In genomic region chr2:91795091-91795490, GRCm38 (mm10) we compare ENCODE assay signal across 17 mouse cellular contexts.
"Had no signal": no experiment of that assay in that cellular context is flagged by ENCODE, and none has a peak within 500 bp of the region (broad histone marks: within the 10 kb centered on the region; RNA-seq: fewer than 3 reads in every experiment).

No protein-coding gene starts in this region.

- H3K4me2 ChIP-seq: liver, embryonic 12.5 days; lung, embryonic 14.5 days; midbrain, embryonic 12.5 days; neural tube, embryonic 13.5 days; neural tube, embryonic 15.5 days had no signal

- H3K4me1 ChIP-seq: liver, embryonic 12.5 days; midbrain, embryonic 10.5 days; midbrain, embryonic 12.5 days had no signal

- H3K4me3 ChIP-seq: liver, embryonic 12.5 days; midbrain, embryonic 10.5 days; midbrain, embryonic 12.5 days; myocyte; neural tube, embryonic 13.5 days; neural tube, embryonic 15.5 days had no signal

- DNase-seq: retina, postnatal 1 day; right cerebral cortex, adult 18-20 months; right cerebral cortex, postnatal 25 days; right cerebral cortex, postnatal 4 days; spleen, adult 18-20 months; thymus, adult 18-20 months; thymus, postnatal 14 days; thymus, postnatal 36 days had no signal

- H3K36me3 ChIP-seq: liver, embryonic 12.5 days; midbrain, embryonic 10.5 days; midbrain, embryonic 12.5 days; neural tube, embryonic 13.5 days; neural tube, embryonic 15.5 days had no signal

- H3K27ac ChIP-seq: liver, embryonic 12.5 days; liver, embryonic 14.5 days; midbrain, embryonic 10.5 days; midbrain, embryonic 12.5 days; neural tube, embryonic 15.5 days had no signal

- ATAC-seq: liver, embryonic 12.5 days; midbrain, embryonic 16.5 days had no signal

- H3K9me3 ChIP-seq: liver, embryonic 12.5 days; midbrain, embryonic 10.5 days; midbrain, embryonic 12.5 days; neural tube, embryonic 13.5 days; neural tube, embryonic 15.5 days had no signal

- H3K9ac ChIP-seq: liver, embryonic 12.5 days; liver, embryonic 14.5 days; lung, embryonic 14.5 days; midbrain, embryonic 12.5 days; neural tube, embryonic 13.5 days; neural tube, embryonic 15.5 days had no signal

- H3K27me3 ChIP-seq: liver, embryonic 12.5 days; midbrain, embryonic 12.5 days; neural tube, embryonic 13.5 days; neural tube, embryonic 15.5 days had no signal
